Mouse (Mus musculus) brain, embryonic 14.5 days (tissue): ENCODE measurements around the gene Exoc2. TPM values are rescaled to one million over a fixed set of nuclear protein-coding genes. Genes with fewer than 3 reads are reported as not detected.
A peak's percentile ranks its signal among the peaks of the same experiment; 100 is the strongest.

Experiments used
- DNase-seq: peaks from one replicate; pipeline ENCODE4 v3.0.0-alpha.2; 2011; ENCODE audit warnings: low read depth
- CTCF ChIP-seq: fragments of 200-500 bp; IDR thresholded peaks from 2 replicates; pipeline ENCODE4 v1.5.1; 2012; ENCODE audit warnings: inconsistent platforms, mild to moderate bottlenecking, moderate library complexity, borderline replicate concordance; ENCODE audit not compliant: insufficient read depth, insufficient read length; ENCODE audit errors: extremely low read depth
- POLR2A ChIP-seq: fragments of 200-500 bp; IDR thresholded peaks from 2 replicates; pipeline ENCODE4 v1.6.1; 2012; ENCODE audit warnings: mild to moderate bottlenecking, inconsistent platforms, borderline replicate concordance; ENCODE audit not compliant: poor library complexity, insufficient read depth, insufficient read length, severe bottlenecking; ENCODE audit errors: extremely low read depth
- polyA plus RNA-seq: library from polyadenylated mRNA; depleted of rRNA; stranded (reverse); fragments of >200 nt; gene quantifications from 2 replicates; pipeline ENCODE4 v1.2.3, GENCODE M21; 2012; rRNA removed

Exoc2 gene
- polyA plus RNA-seq, 1 experiment: 39.8 TPM

- DNase-seq: peak; percentile 14
- no peak for TF ChIP-seq CTCF
Measured at GRCm38 (mm10) chr13:30786235-30787035, 187.5 kb downstream of the Exoc2 start.

DNA sequence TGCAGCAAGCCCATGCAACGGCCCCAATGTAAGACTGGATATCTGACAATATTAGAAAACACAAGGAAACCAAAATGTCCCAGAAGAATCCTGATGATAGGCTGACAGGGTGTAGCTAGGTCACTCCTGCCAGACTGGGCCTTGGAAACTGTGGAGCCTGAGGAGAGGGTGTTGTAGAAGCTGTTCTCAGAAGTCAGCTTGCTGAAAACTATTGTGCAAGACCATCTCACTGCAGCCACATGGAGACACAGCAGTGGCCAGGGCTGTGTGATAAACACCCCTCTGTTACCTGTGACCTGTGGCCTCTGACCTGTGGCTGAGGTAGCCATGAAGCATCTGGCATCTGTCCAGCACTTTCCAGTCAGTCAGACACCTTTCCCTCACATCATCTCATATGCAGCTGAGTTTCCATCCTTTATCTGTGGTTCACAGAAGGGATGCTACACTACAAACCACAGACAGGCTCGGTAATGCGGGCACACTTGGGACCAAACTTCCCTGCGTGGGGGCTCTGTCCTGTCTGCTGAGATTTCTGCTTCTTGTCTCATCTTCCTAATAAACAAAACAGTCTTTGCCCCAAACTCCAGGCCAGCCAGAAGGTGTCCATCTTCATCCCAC lies 188.4 kb downstream of the Exoc2 start:
- no peak for DNase-seq
- TF ChIP-seq CTCF: no peak
- TF ChIP-seq POLR2A: no peak

GRCm38 (mm10) chr13:30782419-30782818 lies 191.5 kb downstream of the Exoc2 start:
- DNase-seq: no peak
- TF ChIP-seq CTCF: no peak
- no peak for TF ChIP-seq POLR2A

- no peak for DNase-seq
- TF ChIP-seq CTCF: no peak
- no peak for TF ChIP-seq POLR2A
Measured at GRCm38 (mm10) chr13:30781905-30782304, 192.0 kb downstream of the Exoc2 start.

- DNase-seq: no peak
- TF ChIP-seq CTCF (no peak), POLR2A (no peak)
Measured at GRCm38 (mm10) chr13:30777678-30778179, 196.2 kb downstream of the Exoc2 start.

- no peak for DNase-seq
Measured at GRCm38 (mm10) chr13:30776021-30776420, 197.9 kb downstream of the Exoc2 start.

DNA sequence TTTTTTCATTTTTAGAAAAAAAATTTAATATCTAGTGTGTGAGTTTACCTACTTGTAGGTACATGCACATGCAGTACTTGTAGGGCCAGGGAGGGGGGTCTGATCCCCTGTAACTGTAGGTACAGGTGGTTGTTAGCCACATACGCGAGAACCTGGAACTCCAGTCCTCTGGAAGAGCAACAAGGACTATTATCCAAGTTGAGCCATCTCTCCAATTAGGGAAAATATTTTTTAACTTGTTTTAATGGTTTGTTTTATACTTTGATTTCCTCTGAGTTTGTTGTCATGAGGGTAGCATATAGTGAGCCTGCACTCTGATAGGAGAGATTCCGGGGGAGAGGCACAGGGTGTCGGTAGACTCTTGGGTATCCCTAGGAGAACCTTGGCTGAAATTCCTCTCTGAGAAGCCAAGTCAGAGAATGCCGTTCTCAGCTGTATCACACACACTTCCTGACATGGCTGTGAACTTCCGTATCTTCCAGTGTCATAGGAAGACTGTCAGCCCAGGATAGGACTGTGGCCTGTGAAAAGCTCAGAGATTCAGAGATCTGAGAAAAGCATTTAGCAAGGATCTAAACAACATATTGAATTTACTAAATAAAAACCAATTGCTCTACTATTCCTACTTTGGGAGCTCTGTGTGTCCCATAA lies 206.3 kb downstream of the Exoc2 start:
- TF ChIP-seq POLR2A (no peak), CTCF (no peak)
- DNase-seq: no peak

More at GRCm38 (mm10) chr13:30776021-30776420, 197.9 kb downstream of the Exoc2 start:
- TF ChIP-seq CTCF (no peak), POLR2A (no peak)

- TF ChIP-seq POLR2A (no peak), CTCF (no peak)
- DNase-seq: no peak
Measured at GRCm38 (mm10) chr13:30766636-30767476, 207.0 kb downstream of the Exoc2 start.

DNA sequence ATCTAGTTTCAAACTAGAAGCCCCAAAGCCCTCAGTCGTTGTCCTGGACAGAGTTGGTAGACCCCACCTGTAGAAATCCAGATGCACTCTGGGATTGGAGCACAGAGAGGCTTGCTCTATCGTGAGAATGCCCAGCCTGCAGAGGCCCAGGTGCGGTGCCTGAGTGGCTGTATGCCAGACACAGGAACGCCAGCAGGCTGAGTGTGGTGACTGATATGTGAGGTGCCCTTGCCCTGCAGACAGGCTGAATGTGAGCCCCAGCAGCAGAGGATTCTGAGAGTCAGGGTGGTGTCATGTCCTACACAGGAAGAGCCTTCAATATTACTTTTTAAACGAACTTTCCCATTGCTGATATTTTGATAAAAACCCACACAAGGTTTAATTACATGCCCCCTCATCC lies 208.0 kb downstream of the Exoc2 start:
- no peak for DNase-seq
- no peak for TF ChIP-seq CTCF
- TF ChIP-seq POLR2A: no peak

- TF ChIP-seq CTCF: no peak
- no peak for TF ChIP-seq POLR2A
- DNase-seq: no peak
Measured at GRCm38 (mm10) chr13:30764014-30764740, 209.7 kb downstream of the Exoc2 start.

Other genes with a start within 250 kb of the Exoc2 start
- 0.05 and 0.06 TPM in 2 replicates for gene Irf4, start 224.9 kb downstream of the Exoc2 start, polyA plus RNA-seq
- 0.15 TPM in 1 of 2 replicates, not detected in the other for gene Hus1b, start 26.3 kb downstream of the Exoc2 start, polyA plus RNA-seq
- 0.06 and 0.07 TPM in 2 replicates for gene Gm5447, start 111 bp upstream of the Exoc2 start, polyA plus RNA-seq